Mouse (Mus musculus) ES-E14 (cell line): ENCODE results near the gene Ptcra. TPM values are rescaled to one million over a fixed set of nuclear protein-coding genes. Genes with fewer than 3 reads are reported as not detected.
"Not testable (repeated sequence)": the region's sequence is repeated elsewhere in the genome, so short reads cannot be mapped to it uniquely, and the experiment has no call there.

Source experiments
- DNase-seq: peaks from one replicate; pipeline ENCODE4 v3.0.0-alpha.2; 2013; ENCODE audit warnings: low read depth, low spot score
- H3K27ac ChIP-seq: 2 replicates; pipeline ENCODE4 v1.5.1; 2012; ENCODE audit warnings: low read depth, mild to moderate bottlenecking, low read length, moderate library complexity, mixed read lengths; ENCODE audit not compliant: poor library complexity, insufficient read depth, severe bottlenecking
- H3K36me3 ChIP-seq: 2 replicates; pipeline ENCODE4 v1.6.1; 2012; ENCODE audit warnings: mild to moderate bottlenecking, low read length, moderate library complexity, mixed read lengths; ENCODE audit not compliant: control insufficient read depth, poor library complexity, insufficient read depth, severe bottlenecking
- H3K4me1 ChIP-seq, 2 experiments: fragments of 150-350 bp in 1 of 2; sonication (generic) in 1 of 2; 2 replicates each; pipeline ENCODE4 v1.6.1; 2012; ENCODE audit warnings: low read length in 2 of 2, mild to moderate bottlenecking in 1 of 2, mixed read lengths in 1 of 2; ENCODE audit not compliant: control insufficient read depth in 2 of 2, insufficient read depth in 2 of 2, poor library complexity in 1 of 2
- H3K4me3 ChIP-seq, 2 experiments: fragments of 150-350 bp in 1 of 2; sonication (generic) in 1 of 2; 2 replicates each; pipeline ENCODE4 v1.5.1; 2012; ENCODE audit warnings: low read length in 2 of 2, low read depth in 1 of 2, mild to moderate bottlenecking in 1 of 2, mixed read lengths in 1 of 2; ENCODE audit not compliant: insufficient read depth in 1 of 2, poor library complexity in 1 of 2, severe bottlenecking in 1 of 2
- H3K9ac ChIP-seq: 2 replicates; pipeline ENCODE4 v1.6.1; 2012; ENCODE audit warnings: low read depth, mild to moderate bottlenecking, low read length, mixed read lengths; ENCODE audit not compliant: poor library complexity, insufficient read depth, severe bottlenecking
- H3K9me3 ChIP-seq: fragments of 150-350 bp; sonication (generic); 2 replicates; pipeline ENCODE4 v1.6.1; 2012; ENCODE audit warnings: low read depth, mild to moderate bottlenecking, low read length; ENCODE audit not compliant: control insufficient read depth, insufficient read depth
- CHD2 ChIP-seq: IDR thresholded peaks from 2 replicates; pipeline ENCODE4 v1.6.1; 2014; ENCODE audit warnings: mild to moderate bottlenecking, low read depth, low read length, inconsistent platforms
- HCFC1 ChIP-seq: IDR thresholded peaks from 2 replicates; pipeline ENCODE4 v1.6.1; 2012; ENCODE audit warnings: low read length, inconsistent platforms, borderline replicate concordance; ENCODE audit not compliant: insufficient read depth
- MAFK ChIP-seq: IDR thresholded peaks from 2 replicates; pipeline ENCODE4 v1.6.1; 2014; ENCODE audit warnings: mild to moderate bottlenecking, low read depth, low read length, inconsistent platforms; ENCODE audit not compliant: insufficient read depth
- ZC3H11A ChIP-seq: IDR thresholded peaks from 2 replicates; pipeline ENCODE4 v1.6.1; 2012; ENCODE audit warnings: low read depth, mild to moderate bottlenecking, inconsistent platforms, low read length, borderline replicate concordance
- ZNF384 ChIP-seq: IDR thresholded peaks from 2 replicates; pipeline ENCODE4 v1.6.1; 2012; ENCODE audit warnings: low read depth, low read length, inconsistent platforms
- in situ Hi-C, 2 experiments: fragments of 600-800 bp; cut with MboI; formaldehyde crosslinking; loops; one replicate each; pipeline ENCODE4 v1.15.1; 2025; ENCODE audit warnings: low sequenced_read_pairs in 2 of 2, inconsistent platforms in 1 of 2; ENCODE audit not compliant: unreplicated experiment in 2 of 2
- total RNA-seq: library from RNA; depleted of rRNA; stranded (reverse); fragments of 300-350 nt; gene quantifications from 2 replicates; pipeline ENCODE4 v1.2.3, GENCODE M21; 2012

Gene Ptcra
- total RNA-seq, 1 experiment, result 2.2 TPM

- in situ Hi-C loops, result no loop called here
- peak overlapping the region; percentile 64; the same call in 1 of the 2 replicates for H3K9ac ChIP-seq
- DNase-seq, result peak; percentile 69
- H3K4me3 ChIP-seq, result peak overlapping the region in 1 of 2 experiments; percentile 23; a peak in 1 of 4 replicates
- peaks cover 17 to 38% of the 10 kb centered on the region in 2 experiments; a peak in 3 of 4 replicates for H3K4me1 ChIP-seq
- no peak for TF ChIP-seq CHD2
- TF ChIP-seq ZNF384, result no peak
- no peak for TF ChIP-seq ZC3H11A
- no peak for TF ChIP-seq HCFC1
- no peak for TF ChIP-seq MAFK
- H3K9me3 ChIP-seq, result no peaks in the 10 kb centered on the region
- peak overlapping the region; percentile 65; the same call in 1 of the 2 replicates for H3K27ac ChIP-seq
- H3K36me3 ChIP-seq, result no peaks in the 10 kb centered on the region
Observed at GRCm38 (mm10) chr17:46792963-46793362, 29.5 kb upstream of the Ptcra start.

- H3K36me3 ChIP-seq, DNase-seq, H3K27ac ChIP-seq, H3K4me3 ChIP-seq, H3K9ac ChIP-seq, H3K9me3 ChIP-seq, in situ Hi-C loops: not testable (repeated sequence)
- H3K4me1 ChIP-seq, result peaks cover 10 to 16% of the 10 kb centered on the region in 2 experiments; a peak in 3 of 4 replicates
Observed at GRCm38 (mm10) chr17:46787974-46788373, 24.5 kb upstream of the Ptcra start.

DNA sequence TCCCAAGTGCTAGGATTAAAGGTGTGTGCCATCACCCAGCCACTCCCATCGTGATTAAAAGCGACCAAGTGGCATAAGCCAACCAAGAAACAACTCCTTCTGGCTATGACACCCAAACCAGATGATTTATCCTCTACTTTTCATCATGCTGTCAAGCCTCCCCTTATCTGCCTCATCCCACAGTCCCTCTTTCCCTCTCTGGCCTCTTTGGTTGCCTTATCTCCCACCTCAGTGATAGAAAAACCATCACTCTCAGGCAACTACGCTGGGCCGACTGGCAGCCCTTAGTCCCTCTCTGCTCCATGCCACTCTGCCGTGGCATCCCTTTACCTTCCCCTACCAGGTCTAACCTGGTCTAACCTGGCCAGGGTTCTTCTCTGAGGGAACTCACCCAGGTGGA lies 23.4 kb upstream of the Ptcra start:
- H3K9me3 ChIP-seq, result no peaks in the 10 kb centered on the region
- no peak overlapping the region for H3K4me3 ChIP-seq
- no peak for DNase-seq
- in situ Hi-C loops, result no loop called here
- no peaks in the 10 kb centered on the region for H3K36me3 ChIP-seq
- peaks cover 5 to 14% of the 10 kb centered on the region in 2 experiments; a peak in 3 of 4 replicates for H3K4me1 ChIP-seq
- H3K9ac ChIP-seq, result no peak overlapping the region
- TF ChIP-seq ZNF384 (no peak), CHD2 (no peak), ZC3H11A (no peak), HCFC1 (no peak), MAFK (no peak)
- H3K27ac ChIP-seq, result no peak overlapping the region

- in situ Hi-C loops, result no loop called here
- DNase-seq, result no peak
- H3K4me1 ChIP-seq, result peaks cover 4 to 10% of the 10 kb centered on the region in 2 experiments
- TF ChIP-seq HCFC1 (0 out of 2 replicates have a peak, but pooled peaks have one; percentile 5), ZC3H11A (no peak), ZNF384 (0 out of 2 replicates have a peak, but pooled peaks have one; percentile 0)
- H3K4me3 ChIP-seq, result peak overlapping the region; percentile 18 to 82; a peak in 2 of 4 replicates
- peak overlapping the region; percentile 27; the same call in 1 of the 2 replicates for H3K9ac ChIP-seq
- peaks cover 27% of the 10 kb centered on the region for H3K36me3 ChIP-seq
- no peak overlapping the region; the same call in 1 of the 2 replicates for H3K27ac ChIP-seq
- H3K9me3 ChIP-seq, result no peaks in the 10 kb centered on the region
Observed at GRCm38 (mm10) chr17:46783222-46783565, 19.7 kb upstream of the Ptcra start.
